Mouse (Mus musculus) liver, embryonic 11.5 days (tissue): ENCODE results near the gene Dlat. TPM values are rescaled to one million over a fixed set of nuclear protein-coding genes. Genes with fewer than 3 reads are reported as not detected.
"Not testable (repeated sequence)": the region's sequence is repeated elsewhere in the genome, so short reads cannot be mapped to it uniquely, and the experiment has no call there.

Experiments used
- ATAC-seq: fragments of 200-750 bp; cut with Nextera tagmentation; replicated peaks from 2 replicates; pipeline ENCODE4 v1.8.0; 2017; ENCODE audit warnings: moderate number of reproducible peaks, mild to moderate bottlenecking, moderate TSS enrichment, moderate library complexity; ENCODE audit not compliant: low FRiP score
- DNase-seq: peaks from one replicate; pipeline ENCODE4 v3.0.0-alpha.2; 2017; ENCODE audit warnings: low spot score
- H3K27ac ChIP-seq: fragments of 300-500 bp; sonication (generic); 2 replicates; pipeline ENCODE4 v1.5.1; 2014; ENCODE audit warnings: mild to moderate bottlenecking, low read depth, low read length, control low read depth
- H3K27me3 ChIP-seq: fragments of 300-500 bp; sonication (generic); replicated peaks from 2 replicates; pipeline ENCODE4 v1.6.1; 2014; ENCODE audit warnings: low read length, mixed read lengths; ENCODE audit not compliant: control insufficient read depth, insufficient read depth
- H3K36me3 ChIP-seq: fragments of 300-500 bp; sonication (generic); 2 replicates; pipeline ENCODE4 v1.6.1; 2014; ENCODE audit warnings: mild to moderate bottlenecking, low read length, moderate library complexity, mixed read lengths; ENCODE audit not compliant: control insufficient read depth, insufficient read depth
- H3K4me1 ChIP-seq: fragments of 300-500 bp; sonication (generic); replicated peaks from 2 replicates; pipeline ENCODE4 v1.6.1; 2014; ENCODE audit warnings: low read length, mixed read lengths; ENCODE audit not compliant: control insufficient read depth, insufficient read depth
- H3K4me2 ChIP-seq: fragments of 300-500 bp; sonication (generic); 2 replicates; pipeline ENCODE4 v1.6.1; 2014; ENCODE audit warnings: mild to moderate bottlenecking, control low read depth, moderate library complexity
- H3K4me3 ChIP-seq: fragments of 300-500 bp; sonication (generic); 2 replicates; pipeline ENCODE4 v1.5.1; 2014; ENCODE audit warnings: low read depth, low read length, control low read depth
- H3K9ac ChIP-seq: fragments of 300-500 bp; sonication (generic); 2 replicates; pipeline ENCODE4 v1.6.1; 2014; ENCODE audit warnings: low read depth, low read length, control low read depth
- H3K9me3 ChIP-seq: fragments of 300-500 bp; sonication (generic); 2 replicates; pipeline ENCODE4 v1.6.1; 2016; ENCODE audit warnings: low read length, inconsistent platforms, mixed read lengths; ENCODE audit not compliant: control insufficient read depth
- WGBS: fragments of 180-500 bp; shearing (Covaris S2); extraction: QIAGEN DNeasy Blood & Tissue Kit; methylation state at CpG from one replicate; pipeline ENCODE4 v1.1.7; 2014; 5-methylcytosine and 5-hydroxymethylcytosine counted together
- polyA plus RNA-seq: library from polyadenylated mRNA; unstranded; fragments of >200 nt; fragmentation: Nextera tagmentation; extraction: Ambion mirVana; gene quantifications from 2 replicates; pipeline ENCODE4 v1.2.1, GENCODE M21; 2014

The Dlat gene
- polyA plus RNA-seq, 1 experiment from 2014 or later: 77.3 TPM

DNA sequence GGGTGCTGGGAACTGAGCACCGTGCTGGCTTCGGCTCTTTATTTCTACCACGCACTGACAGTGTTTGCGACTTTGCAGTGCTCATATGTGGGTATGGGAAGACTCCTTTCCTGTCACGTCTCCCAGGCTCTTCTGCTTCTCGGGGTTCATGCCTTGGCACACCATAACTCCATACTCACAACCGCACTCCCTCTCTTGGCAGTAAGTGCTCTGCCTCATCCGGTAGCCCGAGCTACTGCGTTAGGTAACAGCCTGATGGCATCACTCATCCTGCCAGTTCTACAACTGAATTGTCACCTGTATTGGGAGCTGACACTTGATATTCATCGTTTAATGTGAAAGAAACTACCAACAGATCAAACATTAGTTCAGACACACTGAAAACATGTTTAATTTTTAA lies 25.3 kb downstream of the Dlat start:
- no peaks in the 10 kb centered on the region for H3K9me3 ChIP-seq
- no peak overlapping the region for H3K27ac ChIP-seq
- DNase-seq (no peak), ATAC-seq (no peak)
- no peak overlapping the region for H3K4me3 ChIP-seq
- H3K9ac ChIP-seq: no peak overlapping the region
- H3K4me1 ChIP-seq: 0 out of 2 replicates have a peak, but pooled peaks cover 3% of the 10 kb centered on the region
- 92% methylated on average over 11 of the region's 11 CpGs for WGBS
- no peaks in the 10 kb centered on the region for H3K27me3 ChIP-seq
- H3K4me2 ChIP-seq: no peak overlapping the region
- H3K36me3 ChIP-seq: peaks cover 20% of the 10 kb centered on the region

DNA sequence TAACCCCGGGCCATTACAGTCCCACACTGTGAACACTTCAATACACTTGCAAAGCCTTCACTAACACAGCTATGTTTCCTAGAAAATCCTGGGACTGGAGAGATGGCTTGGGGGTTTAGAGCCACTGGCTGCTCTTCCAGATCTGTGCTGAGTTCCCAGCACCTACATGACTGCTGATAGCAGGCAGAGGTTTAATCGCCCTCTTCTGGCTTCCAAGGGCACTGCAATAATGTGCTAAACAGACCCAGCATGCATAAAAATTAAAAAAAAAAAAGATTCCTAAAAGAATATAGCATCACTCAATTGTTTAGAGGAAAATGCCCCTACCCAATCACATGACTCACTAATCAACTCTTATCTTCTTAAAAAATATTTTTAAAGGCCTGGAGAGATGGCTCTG lies 26.5 kb downstream of the Dlat start:
- no peaks in the 10 kb centered on the region for H3K27me3 ChIP-seq
- no peak overlapping the region for H3K4me3 ChIP-seq
- no peaks in the 10 kb centered on the region for H3K9me3 ChIP-seq
- ATAC-seq: no peak
- 55% methylated on average over 2 of the region's 2 CpGs for WGBS
- H3K4me1 ChIP-seq: 0 out of 2 replicates have a peak, but pooled peaks cover 3% of the 10 kb centered on the region
- DNase-seq: no peak
- no peak overlapping the region for H3K27ac ChIP-seq
- H3K4me2 ChIP-seq: no peak overlapping the region
- H3K36me3 ChIP-seq: peaks cover 15% of the 10 kb centered on the region
- no peak overlapping the region for H3K9ac ChIP-seq

DNA sequence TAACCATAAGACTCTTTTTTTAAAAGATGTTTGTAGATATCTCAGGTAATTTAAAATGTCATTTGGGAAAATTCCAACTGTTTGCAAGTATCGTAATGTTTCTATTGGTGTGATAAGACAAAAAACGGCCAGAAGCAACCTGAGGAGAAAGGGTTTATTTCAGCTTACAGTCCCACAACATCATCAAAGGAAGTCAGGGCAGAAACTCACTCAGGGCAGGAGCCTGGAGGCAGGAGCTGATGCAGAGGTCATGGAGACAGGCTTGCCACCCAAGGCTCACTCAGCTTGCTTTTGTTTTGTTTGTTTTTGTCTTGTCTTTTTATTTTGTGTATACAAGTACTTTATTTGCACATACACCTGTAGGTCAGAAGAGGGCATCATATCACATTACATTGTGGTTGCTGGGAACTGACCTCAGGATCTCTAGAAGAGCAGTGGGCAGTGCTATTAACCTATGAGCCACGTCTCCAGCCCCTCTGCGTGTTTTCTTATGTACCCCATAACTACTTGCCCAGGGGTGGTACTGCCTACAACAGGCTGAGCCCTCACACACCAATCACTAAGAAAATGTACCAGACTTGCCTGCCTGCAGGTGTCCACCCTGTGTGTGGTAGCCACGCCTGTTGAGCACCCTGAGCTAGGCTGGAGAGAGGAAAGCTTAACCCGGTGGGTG lies 27.4 kb downstream of the Dlat start:
- Histone ChIP-seq H3K4me1 (0 out of 2 replicates have a peak, but pooled peaks cover 3% of the 10 kb centered on the region), H3K4me2 (no peak overlapping the region), H3K9ac (no peak overlapping the region), H3K27me3 (no peaks in the 10 kb centered on the region), H3K36me3 (peaks cover 15% of the 10 kb centered on the region), H3K9me3 (no peaks in the 10 kb centered on the region), H3K4me3 (no peak overlapping the region), H3K27ac (no peak overlapping the region; the same call in 1 of the 2 replicates)
- DNase-seq: no peak
- peak; percentile 29 for ATAC-seq
- 84% methylated on average over 6 of the region's 6 CpGs for WGBS

DNA sequence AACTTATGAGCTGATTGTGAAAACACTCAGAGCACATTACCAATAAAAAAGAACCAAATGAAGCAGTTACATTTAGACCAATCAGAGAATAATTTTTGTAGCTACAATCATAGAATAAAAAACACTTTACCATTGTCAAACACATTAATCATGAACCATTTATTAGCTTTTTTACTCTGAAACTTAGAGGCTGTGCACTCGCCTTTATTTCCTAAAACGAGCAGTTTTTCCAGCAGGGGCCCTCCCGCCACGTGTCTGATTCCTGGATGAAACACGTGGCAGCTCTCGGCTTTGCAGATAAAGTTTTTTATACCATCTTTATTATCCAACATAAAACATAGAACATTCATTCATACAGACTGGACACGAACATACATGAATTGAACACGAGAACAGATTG lies 28.7 kb downstream of the Dlat start:
- H3K4me2 ChIP-seq, H3K9me3 ChIP-seq, H3K4me3 ChIP-seq, H3K27ac ChIP-seq, ATAC-seq, H3K27me3 ChIP-seq, H3K4me1 ChIP-seq, DNase-seq, H3K9ac ChIP-seq: not testable (repeated sequence)
- peaks cover 15% of the 10 kb centered on the region for H3K36me3 ChIP-seq
- 77% methylated on average over 6 of the region's 8 CpGs for WGBS

DNA sequence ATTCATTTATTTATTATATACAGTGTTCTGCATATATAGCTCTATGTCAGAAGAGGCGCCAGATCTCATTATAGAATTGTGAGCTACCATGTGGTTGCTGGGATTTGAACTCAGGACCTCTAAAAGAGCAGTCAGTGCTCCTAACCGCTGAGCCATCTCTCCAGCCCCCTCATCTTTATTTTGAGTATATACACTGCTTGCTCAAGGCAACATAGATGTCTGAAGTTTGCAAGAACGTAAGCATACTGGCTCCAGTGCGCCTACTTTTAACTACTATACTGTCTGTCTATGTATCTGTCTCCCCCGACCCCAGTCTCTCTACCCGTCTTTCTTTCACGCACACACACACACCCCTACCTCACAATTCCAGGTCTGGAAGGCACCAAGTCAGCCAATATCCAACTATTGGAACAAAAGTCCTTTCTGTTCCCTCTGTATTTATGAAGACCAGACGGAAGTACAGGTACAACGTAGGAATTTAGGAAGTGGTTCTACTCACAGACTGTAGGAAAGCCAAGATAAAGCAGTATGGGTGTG lies 41.7 kb downstream of the Dlat start:
- Histone ChIP-seq H3K27ac (no peak overlapping the region), H3K9me3 (no peaks in the 10 kb centered on the region), H3K9ac (no peak overlapping the region), H3K27me3 (no peaks in the 10 kb centered on the region), H3K4me1 (0 out of 2 replicates have a peak, but pooled peaks cover 2% of the 10 kb centered on the region), H3K4me3 (peak overlapping the region; percentile 96), H3K4me2 (peak overlapping the region; percentile 70), H3K36me3 (peaks cover 14% of the 10 kb centered on the region)
- DNase-seq (no peak), ATAC-seq (no peak)
- WGBS: 54% methylated on average over 9 of the region's 9 CpGs

DNA sequence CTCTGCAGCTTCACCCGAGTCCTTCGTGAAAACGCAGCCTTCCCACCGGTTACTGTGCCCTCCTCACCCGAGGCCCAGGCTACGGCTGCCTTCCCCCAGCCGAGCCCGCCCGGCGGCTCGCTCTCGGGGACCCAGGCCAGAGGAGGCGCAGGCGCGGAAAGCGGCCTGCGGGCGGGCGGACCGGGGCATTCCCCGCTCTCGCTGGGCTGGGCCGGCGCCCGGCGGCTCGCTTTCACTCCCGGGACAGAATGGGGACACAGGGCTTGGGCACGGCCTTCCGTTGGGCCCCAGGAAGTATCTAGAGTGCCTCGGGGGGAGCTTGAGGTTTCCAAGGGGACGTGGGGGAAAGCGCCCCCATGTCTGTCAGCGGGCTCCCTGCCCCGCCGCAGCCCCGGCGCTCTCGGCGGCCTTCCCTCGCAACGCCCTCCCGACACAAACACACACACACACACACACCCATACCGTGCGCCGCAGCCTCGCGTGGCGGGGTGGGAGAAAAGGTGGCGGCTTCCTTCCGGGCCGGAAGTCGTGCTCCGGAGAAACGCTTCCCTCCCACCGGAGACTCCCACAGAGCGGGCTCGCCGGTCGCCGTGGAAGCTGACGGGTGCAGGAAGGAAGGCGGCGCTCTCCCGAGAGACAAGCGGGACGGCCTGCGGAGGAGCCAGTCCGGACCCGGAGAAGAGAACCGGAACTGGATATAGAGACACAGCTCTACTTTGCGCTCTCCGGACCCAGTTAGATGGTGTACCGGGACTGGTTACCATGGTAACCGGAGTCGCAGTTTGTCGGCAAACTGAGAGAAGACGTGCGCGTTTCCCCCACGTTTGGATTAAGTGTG lies 42.6 kb downstream of the Dlat start, which contains the start of the genes Pih1d2 and Nkapd1:
Pih1d2 (plus strand) TSS at position 556 of the 838 bp plus-strand sequence.
Nkapd1 (minus strand) TSS at position 699 of the 838 bp plus-strand sequence.
- no peaks in the 10 kb centered on the region for H3K27me3 ChIP-seq
- ATAC-seq: peak; percentile 92
- H3K4me3 ChIP-seq: peak within 1 kb of the TSS; percentile 96
- DNase-seq: peak; percentile 83
- H3K4me2 ChIP-seq: peak within 1 kb of the TSS; percentile 70
- H3K4me1 ChIP-seq: 0 out of 2 replicates have a peak, but pooled peaks cover 2% of the 10 kb centered on the region
- H3K27ac ChIP-seq: peak within 1 kb of the TSS; percentile 96
- under 1% methylated on average over 80 of the region's 81 CpGs for WGBS
- peaks cover 20% of the 10 kb centered on the region for H3K36me3 ChIP-seq
- no peaks in the 10 kb centered on the region for H3K9me3 ChIP-seq
- H3K9ac ChIP-seq: peak within 1 kb of the TSS; percentile 95

DNA sequence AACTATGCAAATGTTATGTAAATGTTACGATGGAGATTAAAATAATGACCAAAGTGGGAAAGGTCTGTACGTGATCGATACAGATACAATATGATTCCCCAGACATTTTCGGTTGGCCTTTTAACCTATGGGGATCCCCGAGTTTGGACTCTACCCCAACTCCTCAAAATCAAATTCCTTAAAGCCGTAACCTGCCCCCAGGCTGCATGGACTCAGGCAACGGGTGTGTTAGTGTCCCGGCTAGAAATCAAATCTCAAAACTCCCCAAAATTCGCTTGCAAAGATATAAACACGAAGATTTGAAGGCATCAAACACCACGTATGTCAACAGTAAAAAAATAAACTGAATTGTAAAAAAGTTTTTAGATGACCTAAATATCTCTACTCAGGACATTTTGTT lies 43.4 kb downstream of the Dlat start:
- Histone ChIP-seq H3K4me1 (0 out of 2 replicates have a peak, but pooled peaks cover 2% of the 10 kb centered on the region), H3K27ac (no peak overlapping the region; the same call in 1 of the 2 replicates), H3K9me3 (no peaks in the 10 kb centered on the region), H3K4me2 (peak overlapping the region; percentile 70), H3K9ac (peak overlapping the region; percentile 95), H3K36me3 (peaks cover 20% of the 10 kb centered on the region), H3K27me3 (no peaks in the 10 kb centered on the region), H3K4me3 (peak overlapping the region; percentile 96)
- 35% methylated on average over 11 of the region's 11 CpGs for WGBS
- DNase-seq (no peak), ATAC-seq (no peak)

DNA sequence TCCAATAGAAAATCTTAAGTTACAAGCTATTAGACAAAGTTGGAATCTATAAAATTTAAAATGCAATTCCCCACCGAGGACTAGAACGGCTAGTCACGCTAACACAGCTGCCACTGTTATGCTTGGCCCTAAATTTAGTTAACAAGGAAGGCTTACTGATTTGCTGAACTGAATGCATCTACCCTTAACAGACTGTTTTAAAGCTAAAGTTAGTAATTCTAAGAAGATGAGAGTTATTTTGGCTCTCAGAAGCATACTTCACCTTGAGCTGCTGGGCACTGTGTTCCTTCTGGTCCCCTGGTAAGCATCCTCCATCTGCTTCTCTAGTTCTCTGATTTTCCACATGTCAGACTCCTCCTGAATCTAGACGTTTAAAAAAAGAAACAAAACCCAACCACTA lies 47.5 kb downstream of the Dlat start:
- Histone ChIP-seq H3K9me3 (no peaks in the 10 kb centered on the region), H3K27ac (no peak overlapping the region), H3K27me3 (no peaks in the 10 kb centered on the region), H3K36me3 (peaks cover 32% of the 10 kb centered on the region), H3K4me2 (no peak overlapping the region), H3K4me1 (0 out of 2 replicates have a peak, but pooled peaks cover 2% of the 10 kb centered on the region), H3K4me3 (no peak overlapping the region), H3K9ac (no peak overlapping the region)
- WGBS: 89% methylated on average over 4 of the region's 4 CpGs
- DNase-seq (no peak), ATAC-seq (no peak)
